12 mouse cellular contexts compared by ENCODE assay signal in genomic region chr5:5180311-5180710, GRCm38 (mm10).
DNase-seq lines count a peak whose midpoint lies in the region; ATAC-seq and TF ChIP-seq lines count a peak whose summit lies in the region.
"Had no signal": no experiment of that assay in that cellular context is flagged by ENCODE, and none has a peak within 500 bp of the region (broad histone marks: within the 10 kb centered on the region; RNA-seq: fewer than 3 reads in every experiment).

No protein-coding gene starts in this region.

- H3K27ac ChIP-seq in intestine, embryonic 15.5 days = no peak overlapping the region
- no peak overlapping the region for H3K27ac ChIP-seq in intestine, postnatal 0 days (ENCODE audit: low read depth, low read length)
- no peak overlapping the region for H3K27ac ChIP-seq in heart, embryonic 15.5 days
- no peak overlapping the region for H3K27ac ChIP-seq in limb, embryonic 13.5 days
- H3K27ac ChIP-seq: forebrain, embryonic 13.5 days; neural tube, embryonic 15.5 days had no signal

- no peak overlapping the region for H3K4me3 ChIP-seq in intestine, embryonic 15.5 days (replicated peaks)
- H3K4me3 ChIP-seq in intestine, postnatal 0 days (ENCODE audit: low read depth, low read length) = no peak overlapping the region
- no peak overlapping the region for H3K4me3 ChIP-seq in heart, embryonic 15.5 days
- no peak overlapping the region for H3K4me3 ChIP-seq in limb, embryonic 13.5 days
- H3K4me3 ChIP-seq: forebrain, embryonic 13.5 days; neural tube, embryonic 15.5 days had no signal

- H3K36me3 ChIP-seq in intestine, embryonic 15.5 days = no peaks in the 10 kb centered on the region
- no peaks in the 10 kb centered on the region for H3K36me3 ChIP-seq in intestine, postnatal 0 days (ENCODE audit: control insufficient read depth, insufficient read depth)
- H3K36me3 ChIP-seq in heart, embryonic 15.5 days = no peaks in the 10 kb centered on the region
- H3K36me3 ChIP-seq in limb, embryonic 13.5 days = no peaks in the 10 kb centered on the region
- H3K36me3 ChIP-seq: neural tube, embryonic 15.5 days had no signal

- no peaks in the 10 kb centered on the region for H3K9me3 ChIP-seq in intestine, embryonic 15.5 days
- H3K9me3 ChIP-seq in intestine, postnatal 0 days (ENCODE audit: control insufficient read depth) = no peaks in the 10 kb centered on the region
- no peaks in the 10 kb centered on the region for H3K9me3 ChIP-seq in heart, embryonic 15.5 days (replicated peaks)
- no peaks in the 10 kb centered on the region for H3K9me3 ChIP-seq in limb, embryonic 13.5 days
- H3K9me3 ChIP-seq: forebrain, embryonic 13.5 days; neural tube, embryonic 15.5 days had no signal

- H3K27me3 ChIP-seq in intestine, embryonic 15.5 days (replicated peaks) = no peaks in the 10 kb centered on the region
- H3K27me3 ChIP-seq in intestine, postnatal 0 days (replicated peaks; ENCODE audit: control insufficient read depth, insufficient read depth, low read length) = no peaks in the 10 kb centered on the region
- no peaks in the 10 kb centered on the region for H3K27me3 ChIP-seq in heart, embryonic 15.5 days
- no peaks in the 10 kb centered on the region for H3K27me3 ChIP-seq in limb, embryonic 13.5 days
- H3K27me3 ChIP-seq: forebrain, embryonic 13.5 days; neural tube, embryonic 15.5 days had no signal

- DNase-seq in adipocyte (ENCODE audit: low spot score) = peak; percentile 80
- no peak for DNase-seq in spleen, postnatal 36 days (ENCODE audit: low spot score in 2 of 2)
- DNase-seq in cerebellum, adult 11-12 months = no peak
- no peak for DNase-seq in ovary, adult 18-20 months (ENCODE audit: low spot score)
- DNase-seq: cerebellum, adult 9-11 months had no signal

- no peak overlapping the region for H3K9ac ChIP-seq in intestine, embryonic 15.5 days
- H3K9ac ChIP-seq in intestine, postnatal 0 days (ENCODE audit: low read depth, low read length) = no peak overlapping the region
- no peak overlapping the region for H3K9ac ChIP-seq in heart, embryonic 15.5 days
- H3K9ac ChIP-seq in limb, embryonic 13.5 days = no peak overlapping the region
- H3K9ac ChIP-seq: forebrain, embryonic 13.5 days; neural tube, embryonic 15.5 days had no signal

- no peak overlapping the region for H3K4me2 ChIP-seq in intestine, embryonic 15.5 days (replicated peaks)
- no peak overlapping the region for H3K4me2 ChIP-seq in intestine, postnatal 0 days (replicated peaks; ENCODE audit: low read depth)
- H3K4me2 ChIP-seq in heart, embryonic 15.5 days = no peak overlapping the region
- H3K4me2 ChIP-seq in limb, embryonic 13.5 days (replicated peaks) = no peak overlapping the region
- H3K4me2 ChIP-seq: forebrain, embryonic 13.5 days; midbrain, embryonic 11.5 days; neural tube, embryonic 15.5 days had no signal

- TF ChIP-seq CTCF in intestine, postnatal 0 days (IDR thresholded peaks at IDR 0.05; ENCODE audit: low read depth) = no peak

- no peaks in the 10 kb centered on the region for H3K4me1 ChIP-seq in intestine, embryonic 15.5 days (replicated peaks)
- no peaks in the 10 kb centered on the region for H3K4me1 ChIP-seq in intestine, postnatal 0 days (replicated peaks; ENCODE audit: control insufficient read depth, insufficient read depth, low read length)
- H3K4me1 ChIP-seq in heart, embryonic 15.5 days (replicated peaks) = peaks cover 7% of the 10 kb centered on the region; the same call in 1 of the 2 replicates
- H3K4me1 ChIP-seq in limb, embryonic 13.5 days = peaks cover 4% of the 10 kb centered on the region; the same call in 1 of the 2 replicates

- ATAC-seq in intestine, embryonic 15.5 days = peak; percentile 65
- no peak for ATAC-seq in intestine, postnatal 0 days
- peak; percentile 47; the same call in 1 of the 2 replicates for ATAC-seq in heart, embryonic 15.5 days (replicated peaks; ENCODE audit: insufficient number of reproducible peaks, insufficient read depth, low FRiP score, low read depth)
- peak; percentile 78; the same call in 1 of the 2 replicates for ATAC-seq in limb, embryonic 13.5 days (ENCODE audit: low FRiP score, low read depth)
- ATAC-seq: forebrain, embryonic 13.5 days had no signal
